Mouse (Mus musculus) midbrain, embryonic 16.5 days (tissue): ENCODE measurements around the gene Otop2. TPM values are rescaled to one million over a fixed set of nuclear protein-coding genes. Genes with fewer than 3 reads are reported as not detected.

Experiments used
- ATAC-seq: fragments of 200-750 bp; cut with Nextera tagmentation; 2 replicates; pipeline ENCODE4 v1.8.0; 2017; ENCODE audit warnings: moderate TSS enrichment
- H3K27ac ChIP-seq: fragments of 300-500 bp; sonication (generic); 2 replicates; pipeline ENCODE4 v1.5.1; 2014; ENCODE audit warnings: mild to moderate bottlenecking, low read length, mixed read lengths
- H3K27me3 ChIP-seq: fragments of 300-500 bp; sonication (generic); 2 replicates; pipeline ENCODE4 v1.6.1; 2014; ENCODE audit warnings: low read depth, low read length, mixed read lengths; ENCODE audit not compliant: control insufficient read depth, insufficient read depth
- H3K36me3 ChIP-seq: fragments of 300-500 bp; sonication (generic); 2 replicates; pipeline ENCODE4 v1.6.1; 2014; ENCODE audit warnings: mild to moderate bottlenecking, low read length, moderate library complexity, mixed read lengths; ENCODE audit not compliant: control insufficient read depth, insufficient read depth
- H3K4me1 ChIP-seq: fragments of 300-500 bp; sonication (generic); 2 replicates; pipeline ENCODE4 v1.6.1; 2014; ENCODE audit warnings: mild to moderate bottlenecking, low read length, mixed read lengths; ENCODE audit not compliant: control insufficient read depth, insufficient read depth
- H3K4me2 ChIP-seq: fragments of 300-500 bp; sonication (generic); 2 replicates; pipeline ENCODE4 v1.6.1; 2014; ENCODE audit warnings: mild to moderate bottlenecking, low read length, mixed read lengths
- H3K4me3 ChIP-seq: fragments of 300-500 bp; sonication (generic); 2 replicates; pipeline ENCODE4 v1.5.1; 2014; ENCODE audit warnings: low read depth, mild to moderate bottlenecking, low read length, moderate library complexity, mixed read lengths
- H3K9ac ChIP-seq: fragments of 300-500 bp; sonication (generic); 2 replicates; pipeline ENCODE4 v1.6.1; 2014; ENCODE audit warnings: low read depth, low read length, mixed read lengths
- H3K9me3 ChIP-seq: fragments of 300-500 bp; sonication (generic); replicated peaks from 2 replicates; pipeline ENCODE4 v1.6.1; 2014; ENCODE audit warnings: mild to moderate bottlenecking, low read length, mixed read lengths; ENCODE audit not compliant: control insufficient read depth, poor library complexity, severe bottlenecking
- WGBS: fragments of 180-500 bp; shearing (Covaris S2); extraction: QIAGEN DNeasy Blood & Tissue Kit; methylation state at CpG from one replicate; pipeline ENCODE4 v1.1.7; 2014; 5-methylcytosine and 5-hydroxymethylcytosine counted together
- polyA plus RNA-seq: library from polyadenylated mRNA; unstranded; fragments of >200 nt; fragmentation: Nextera tagmentation; extraction: Ambion mirVana; gene quantifications from 2 replicates; pipeline ENCODE4 v1.2.1, GENCODE M21; 2015

Otop2 gene
- polyA plus RNA-seq, 1 experiment from 2014 or later = 0.29 TPM

- no peaks in the 10 kb centered on the region for H3K9me3 ChIP-seq
- H3K27me3 ChIP-seq = no peaks in the 10 kb centered on the region; the same call in 1 of the 2 replicates
- WGBS = 88% methylated on average over 7 of the region's 7 CpGs
- peaks cover 25% of the 10 kb centered on the region for H3K4me1 ChIP-seq
- no peak overlapping the region for H3K9ac ChIP-seq
- no peak for ATAC-seq
- peaks cover 6% of the 10 kb centered on the region for H3K36me3 ChIP-seq
- no peak overlapping the region for H3K27ac ChIP-seq
- no peak overlapping the region for H3K4me2 ChIP-seq
- H3K4me3 ChIP-seq = no peak overlapping the region
Measured at GRCm38 (mm10) chr11:115274178-115274577, 32.8 kb upstream of the Otop2 start.

GRCm38 (mm10) chr11:115274771-115275170 is 32.2 kb upstream of the Otop2 start:
- WGBS = 90% methylated on average over 6 of the region's 6 CpGs
- no peak overlapping the region for H3K4me3 ChIP-seq
- no peak overlapping the region for H3K9ac ChIP-seq
- no peak overlapping the region for H3K4me2 ChIP-seq
- no peaks in the 10 kb centered on the region for H3K9me3 ChIP-seq
- H3K4me1 ChIP-seq = peaks cover 25% of the 10 kb centered on the region
- H3K36me3 ChIP-seq = peaks cover 4% of the 10 kb centered on the region; the same call in 1 of the 2 replicates
- H3K27me3 ChIP-seq = no peaks in the 10 kb centered on the region
- no peak for ATAC-seq
- H3K27ac ChIP-seq = no peak overlapping the region

GRCm38 (mm10) chr11:115275509-115275908 is 31.5 kb upstream of the Otop2 start:
- no peak overlapping the region for H3K27ac ChIP-seq
- 90% methylated on average over 6 of the region's 6 CpGs for WGBS
- H3K36me3 ChIP-seq = peaks cover 4% of the 10 kb centered on the region; the same call in 1 of the 2 replicates
- no peak overlapping the region; the same call in 1 of the 2 replicates for H3K4me3 ChIP-seq
- H3K9ac ChIP-seq = peak overlapping the region; percentile 83; the same call in 1 of the 2 replicates
- H3K9me3 ChIP-seq = no peaks in the 10 kb centered on the region
- peak overlapping the region; percentile 71 for H3K4me2 ChIP-seq
- H3K4me1 ChIP-seq = peaks cover 23% of the 10 kb centered on the region
- H3K27me3 ChIP-seq = no peaks in the 10 kb centered on the region
- no peak for ATAC-seq

- H3K27me3 ChIP-seq = no peaks in the 10 kb centered on the region
- H3K27ac ChIP-seq = peak overlapping the region; percentile 88; the same call in 1 of the 2 replicates
- no peak for ATAC-seq
- WGBS = 53% methylated on average over 3 of the region's 3 CpGs
- peaks cover 23% of the 10 kb centered on the region for H3K4me1 ChIP-seq
- H3K4me3 ChIP-seq = peak overlapping the region; percentile 56
- H3K36me3 ChIP-seq = peaks cover 4% of the 10 kb centered on the region; the same call in 1 of the 2 replicates
- peak overlapping the region; percentile 83 for H3K9ac ChIP-seq
- H3K4me2 ChIP-seq = peak overlapping the region; percentile 71
- no peaks in the 10 kb centered on the region for H3K9me3 ChIP-seq
Measured at GRCm38 (mm10) chr11:115275954-115276353, 31.0 kb upstream of the Otop2 start.

GRCm38 (mm10) chr11:115276780-115277603 is 30.0 kb upstream of the Otop2 start, which contains the start of gene Fdxr:
Gene Fdxr (minus strand): TSS chr11:115277050.
- ATAC-seq = peak; percentile 96
- under 1% methylated on average over 42 of the region's 42 CpGs for WGBS
- peak within 1 kb of the TSS; percentile 88 for H3K27ac ChIP-seq

GRCm38 (mm10) chr11:115277604-115277975 is 29.4 kb upstream of the Otop2 start:
- Histone ChIP-seq H3K9me3 (no peaks in the 10 kb centered on the region), H3K4me3 (peak overlapping the region; percentile 56), H3K9ac (peak overlapping the region; percentile 71), H3K36me3 (no peaks in the 10 kb centered on the region), H3K4me2 (peak overlapping the region; percentile 62), H3K4me1 (peaks cover 23% of the 10 kb centered on the region), H3K27ac (peak overlapping the region; percentile 88), H3K27me3 (no peaks in the 10 kb centered on the region)
- WGBS = 22% methylated on average over 7 of the region's 7 CpGs
- ATAC-seq = no peak

More at GRCm38 (mm10) chr11:115276780-115277603, 30.0 kb upstream of the Otop2 start, which contains the start of gene Fdxr:
- Histone ChIP-seq H3K4me1 (peaks cover 23% of the 10 kb centered on the region), H3K9me3 (no peaks in the 10 kb centered on the region), H3K27me3 (no peaks in the 10 kb centered on the region), H3K4me2 (peak within 1 kb of the TSS; percentile 71), H3K36me3 (peaks cover 1% of the 10 kb centered on the region; the same call in 1 of the 2 replicates), H3K4me3 (peak within 1 kb of the TSS; percentile 56), H3K9ac (peak within 1 kb of the TSS; percentile 83)

- ATAC-seq = no peak
- WGBS = 65% methylated on average over 6 of the region's 6 CpGs
- H3K4me2 ChIP-seq = peak overlapping the region; percentile 62; the same call in 1 of the 2 replicates
Measured at GRCm38 (mm10) chr11:115278176-115278575, 28.8 kb upstream of the Otop2 start.

GRCm38 (mm10) chr11:115279726-115280125 is 27.2 kb upstream of the Otop2 start:
- 84% methylated on average over 1 of the region's 1 CpGs for WGBS
- ATAC-seq = no peak

More at GRCm38 (mm10) chr11:115278176-115278575, 28.8 kb upstream of the Otop2 start:
- Histone ChIP-seq H3K36me3 (no peaks in the 10 kb centered on the region), H3K27ac (no peak overlapping the region), H3K9ac (no peak overlapping the region), H3K4me1 (peaks cover 23% of the 10 kb centered on the region), H3K27me3 (no peaks in the 10 kb centered on the region), H3K4me3 (no peak overlapping the region), H3K9me3 (no peaks in the 10 kb centered on the region)

GRCm38 (mm10) chr11:115282295-115282694 is 24.7 kb upstream of the Otop2 start:
- Histone ChIP-seq H3K4me1 (peaks cover 11% of the 10 kb centered on the region; the same call in 1 of the 2 replicates), H3K27me3 (no peaks in the 10 kb centered on the region), H3K27ac (peak overlapping the region; percentile 55), H3K4me2 (no peak overlapping the region), H3K9me3 (no peaks in the 10 kb centered on the region), H3K9ac (no peak overlapping the region), H3K4me3 (no peak overlapping the region), H3K36me3 (no peaks in the 10 kb centered on the region)
- WGBS = 79% methylated on average over 8 of the region's 8 CpGs
- peak; percentile 43; the same call in 1 of the 2 replicates for ATAC-seq

More at GRCm38 (mm10) chr11:115279726-115280125, 27.2 kb upstream of the Otop2 start:
- H3K4me2 ChIP-seq = no peak overlapping the region
- H3K4me3 ChIP-seq = no peak overlapping the region
- no peak overlapping the region for H3K27ac ChIP-seq
- H3K36me3 ChIP-seq = no peaks in the 10 kb centered on the region
- H3K27me3 ChIP-seq = no peaks in the 10 kb centered on the region
- H3K9me3 ChIP-seq = no peaks in the 10 kb centered on the region
- H3K4me1 ChIP-seq = peaks cover 23% of the 10 kb centered on the region
- H3K9ac ChIP-seq = no peak overlapping the region
